Mouse (Mus musculus): ENCODE results near the gene Rpusd3. TPM values are rescaled to one million over a fixed set of nuclear protein-coding genes. Genes with fewer than 3 reads are reported as not detected.

Rpusd3 gene
- polyA plus RNA-seq, 2 experiments = 8.6 to 12.8 TPM

DNA sequence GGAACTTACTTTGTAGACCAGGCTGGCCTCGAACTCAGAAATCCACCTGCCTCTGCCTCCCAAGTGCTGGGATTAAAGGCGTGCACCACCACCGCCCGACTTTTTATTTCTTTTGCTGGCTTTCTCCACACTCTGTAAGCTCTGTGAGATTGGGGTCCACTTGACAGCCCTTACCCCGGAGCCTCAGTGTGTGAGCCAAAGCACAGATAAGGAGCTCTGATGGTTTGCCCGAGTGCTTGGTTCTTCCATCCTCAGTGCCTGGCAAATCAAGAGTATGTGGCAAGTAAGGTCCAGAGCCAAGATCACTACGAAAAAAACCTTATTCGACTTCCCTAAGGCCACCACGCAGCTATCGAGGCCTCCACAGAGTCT is 27.1 kb downstream of the Rpusd3 start:
- H3K27ac ChIP-seq = no peak overlapping the region
- DNase-seq (ENCODE audit: low read depth in 3 of 3, low spot score in 3 of 3) = no peak
- 15% methylated on average over 10 of the region's 10 CpGs for WGBS (ENCODE audit: insufficient replicate concordance)
- 0 out of 4 replicates have a peak, but pooled peaks cover 0 to 2% of the 10 kb centered on the region in 2 experiments for H3K4me1 ChIP-seq (replicated peaks; ENCODE audit: control insufficient read depth in 2 of 2, insufficient read depth in 2 of 2, low read length in 1 of 2)
- H3K27me3 ChIP-seq (ENCODE audit: control insufficient read depth, insufficient read depth, low read length) = peaks cover 6% of the 10 kb centered on the region
- H3K9ac ChIP-seq (replicated peaks) = no peak overlapping the region
- peak overlapping the region; percentile 58 for H3K4me2 ChIP-seq (ENCODE audit: low read depth)
- TF ChIP-seq EP300 (IDR thresholded peaks at IDR 0.05; ENCODE audit: low read depth) (no peak), CTCF (IDR thresholded peaks at IDR 0.05; ENCODE audit: low read depth) (no peak)
- peaks cover 34% of the 10 kb centered on the region for H3K36me3 ChIP-seq (replicated peaks; ENCODE audit: control insufficient read depth, insufficient read depth, low read depth)
- no peaks in the 10 kb centered on the region for H3K9me3 ChIP-seq (ENCODE audit: control insufficient read depth, low read length)
- peak overlapping the region in 1 of 2 experiments; percentile 30; a peak in 2 of 4 replicates for H3K4me3 ChIP-seq (ENCODE audit: insufficient read depth in 1 of 2, low read depth in 2 of 2, low read length in 2 of 2)
- peak; percentile 21; the same call in 1 of the 2 replicates for ATAC-seq (ENCODE audit: insufficient read depth)

- H3K9ac ChIP-seq (replicated peaks) = no peak overlapping the region
- WGBS (ENCODE audit: insufficient replicate concordance) = 72% methylated on average over 3 of the region's 3 CpGs
- no peaks in the 10 kb centered on the region for H3K9me3 ChIP-seq (ENCODE audit: control insufficient read depth, low read length)
- ATAC-seq (ENCODE audit: insufficient read depth) = no peak
- H3K27me3 ChIP-seq (ENCODE audit: control insufficient read depth, insufficient read depth, low read length) = peaks cover 6% of the 10 kb centered on the region
- no peak for DNase-seq (ENCODE audit: low read depth in 3 of 3, low spot score in 3 of 3)
- no peak for TF ChIP-seq CTCF (IDR thresholded peaks at IDR 0.05; ENCODE audit: low read depth)
- no peak for TF ChIP-seq EP300 (IDR thresholded peaks at IDR 0.05; ENCODE audit: low read depth)
- H3K4me1 ChIP-seq (replicated peaks; ENCODE audit: control insufficient read depth in 2 of 2, insufficient read depth in 2 of 2, low read length in 1 of 2) = 0 out of 4 replicates have a peak, but pooled peaks cover 0 to 2% of the 10 kb centered on the region in 2 experiments
- no peak overlapping the region for H3K4me3 ChIP-seq (ENCODE audit: insufficient read depth in 1 of 2, low read depth in 2 of 2, low read length in 2 of 2)
- H3K27ac ChIP-seq = no peak overlapping the region
- H3K36me3 ChIP-seq (replicated peaks; ENCODE audit: control insufficient read depth, insufficient read depth, low read depth) = peaks cover 42% of the 10 kb centered on the region
- no peak overlapping the region for H3K4me2 ChIP-seq (ENCODE audit: low read depth)
These were observed 28.4 kb downstream of the Rpusd3 start for GRCm38 (mm10) chr6:113390715-113391114.

DNA sequence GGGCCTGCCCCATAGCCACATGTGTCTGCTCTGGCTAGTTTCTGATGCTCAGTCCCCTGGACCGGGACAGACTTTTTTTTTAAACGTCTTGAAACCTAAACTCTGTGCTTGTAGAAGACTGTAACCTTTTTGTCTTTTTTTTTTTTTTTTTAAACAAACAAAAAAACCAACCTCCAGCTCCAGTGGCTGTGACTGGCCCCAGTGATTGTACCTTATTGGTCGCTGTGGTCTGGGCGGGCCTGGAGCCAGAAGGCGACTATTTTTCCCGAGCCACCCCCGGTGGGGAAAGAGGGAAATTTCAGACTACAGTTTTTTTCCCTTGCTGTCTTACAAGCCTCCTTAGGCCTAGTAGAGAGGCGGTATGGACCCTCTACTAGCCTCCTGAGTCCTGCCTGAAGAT is 30.2 kb downstream of the Rpusd3 start, which contains the start of gene Ttll3:
Ttll3 (plus strand) TSS at position 301 of the 400 bp plus-strand sequence.
- Histone ChIP-seq H3K27ac (no peak within 1 kb of the TSS), H3K9me3 (ENCODE audit: control insufficient read depth, low read length) (no peaks in the 10 kb centered on the region), H3K9ac (replicated peaks) (no peak within 1 kb of the TSS), H3K36me3 (replicated peaks; ENCODE audit: control insufficient read depth, insufficient read depth, low read depth) (peaks cover 59% of the 10 kb centered on the region), H3K4me3 (ENCODE audit: insufficient read depth in 1 of 2, low read depth in 2 of 2, low read length in 2 of 2) (no peak within 1 kb of the TSS), H3K27me3 (ENCODE audit: control insufficient read depth, insufficient read depth, low read length) (peaks cover 6% of the 10 kb centered on the region), H3K4me2 (ENCODE audit: low read depth) (no peak within 1 kb of the TSS), H3K4me1 (replicated peaks; ENCODE audit: control insufficient read depth in 2 of 2, insufficient read depth in 2 of 2, low read length in 1 of 2) (0 out of 4 replicates have a peak, but pooled peaks cover 0 to 2% of the 10 kb centered on the region in 2 experiments)
- DNase-seq (ENCODE audit: low read depth in 3 of 3, low spot score in 3 of 3) (no peak), ATAC-seq (ENCODE audit: insufficient read depth) (no peak)
- WGBS (ENCODE audit: insufficient replicate concordance) = 78% methylated on average over 8 of the region's 8 CpGs
- TF ChIP-seq CTCF (IDR thresholded peaks at IDR 0.05; ENCODE audit: low read depth) = no peak
- no peak for TF ChIP-seq EP300 (IDR thresholded peaks at IDR 0.05; ENCODE audit: low read depth)

DNA sequence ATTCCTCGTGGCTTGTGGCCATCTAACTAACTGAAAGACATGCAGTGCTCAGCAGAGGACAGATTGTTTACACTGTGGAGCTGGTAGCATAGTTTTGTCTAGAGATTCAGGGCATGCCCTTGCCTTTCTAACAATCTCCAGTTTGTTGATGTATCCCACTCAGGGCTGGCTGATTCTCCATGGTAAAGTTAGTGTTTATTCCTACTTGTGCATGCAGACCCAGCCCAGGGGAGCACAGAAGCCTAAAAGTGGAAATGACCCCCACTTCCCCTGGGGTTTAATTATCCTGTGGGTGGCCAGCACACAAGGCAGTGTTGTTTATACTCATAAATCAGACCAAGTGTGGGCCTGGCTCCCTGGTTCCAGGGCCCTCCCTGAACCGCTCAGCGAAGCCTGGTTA is 33.1 kb downstream of the Rpusd3 start:
- Histone ChIP-seq H3K36me3 (replicated peaks; ENCODE audit: control insufficient read depth, insufficient read depth, low read depth) (peaks cover 87% of the 10 kb centered on the region), H3K27me3 (ENCODE audit: control insufficient read depth, insufficient read depth, low read length) (no peaks in the 10 kb centered on the region), H3K4me1 (replicated peaks; ENCODE audit: control insufficient read depth in 2 of 2, insufficient read depth in 2 of 2, low read length in 1 of 2) (no peaks in the 10 kb centered on the region), H3K4me3 (ENCODE audit: insufficient read depth in 1 of 2, low read depth in 2 of 2, low read length in 2 of 2) (no peak overlapping the region), H3K4me2 (ENCODE audit: low read depth) (no peak overlapping the region), H3K27ac (no peak overlapping the region), H3K9ac (replicated peaks) (no peak overlapping the region), H3K9me3 (ENCODE audit: control insufficient read depth, low read length) (no peaks in the 10 kb centered on the region)
- TF ChIP-seq CTCF (IDR thresholded peaks at IDR 0.05; ENCODE audit: low read depth) (no peak), EP300 (IDR thresholded peaks at IDR 0.05; ENCODE audit: low read depth) (no peak)
- DNase-seq (ENCODE audit: low read depth in 3 of 3, low spot score in 3 of 3) (no peak), ATAC-seq (ENCODE audit: insufficient read depth) (no peak)
- WGBS (ENCODE audit: insufficient replicate concordance) = 69% methylated on average over 3 of the region's 3 CpGs

DNA sequence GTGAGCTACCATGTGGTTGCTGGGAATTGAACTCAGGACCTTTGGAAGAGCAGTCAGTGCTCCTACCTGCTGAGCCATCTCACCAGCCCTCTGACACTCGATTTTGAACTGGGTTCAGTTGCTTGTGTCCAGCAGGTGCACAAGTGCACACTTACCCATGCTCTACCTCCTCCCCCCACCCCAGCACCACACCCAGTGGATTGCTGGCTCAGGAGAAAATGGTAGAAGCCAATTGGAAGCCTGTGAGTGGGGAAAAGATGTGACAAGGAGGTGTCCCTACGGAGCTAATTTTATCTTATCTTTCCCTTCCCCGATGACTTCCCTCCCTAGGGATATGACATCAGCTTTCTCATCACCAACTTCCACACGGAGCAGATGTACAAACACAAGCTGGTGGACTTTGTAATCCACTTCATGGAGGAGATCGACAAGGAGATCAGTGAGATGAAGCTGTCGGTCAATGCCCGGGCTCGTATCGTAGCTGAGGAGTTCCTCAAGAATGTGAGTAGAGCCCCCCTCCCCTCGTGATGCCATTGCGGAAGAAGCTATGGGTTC is 33.9 kb downstream of the Rpusd3 start:
- Histone ChIP-seq H3K4me1 (replicated peaks; ENCODE audit: control insufficient read depth in 2 of 2, insufficient read depth in 2 of 2, low read length in 1 of 2) (peaks cover 0 to under 1% of the 10 kb centered on the region in 2 experiments; a peak in 1 of 4 replicates), H3K4me2 (ENCODE audit: low read depth) (no peak overlapping the region), H3K9ac (replicated peaks) (no peak overlapping the region), H3K27ac (no peak overlapping the region), H3K4me3 (ENCODE audit: insufficient read depth in 1 of 2, low read depth in 2 of 2, low read length in 2 of 2) (no peak overlapping the region), H3K27me3 (ENCODE audit: control insufficient read depth, insufficient read depth, low read length) (no peaks in the 10 kb centered on the region), H3K9me3 (ENCODE audit: control insufficient read depth, low read length) (no peaks in the 10 kb centered on the region), H3K36me3 (replicated peaks; ENCODE audit: control insufficient read depth, insufficient read depth, low read depth) (peaks cover 90% of the 10 kb centered on the region)
- DNase-seq (ENCODE audit: low read depth in 3 of 3, low spot score in 3 of 3) (no peak), ATAC-seq (ENCODE audit: insufficient read depth) (no peak)
- 76% methylated on average over 11 of the region's 11 CpGs for WGBS (ENCODE audit: insufficient replicate concordance)
- no peak for TF ChIP-seq CTCF (IDR thresholded peaks at IDR 0.05; ENCODE audit: low read depth)
- TF ChIP-seq EP300 (IDR thresholded peaks at IDR 0.05; ENCODE audit: low read depth) = no peak

All from liver, embryonic 14.5 days (tissue).